Mouse (Mus musculus): Measurements from ENCODE around the gene Slc17a5. TPM values are rescaled to one million over a fixed set of nuclear protein-coding genes. Genes with fewer than 3 reads are reported as not detected.

Slc17a5 gene
- polyA plus RNA-seq, 1 experiment from 2014 or later: 91.1 TPM

DNA sequence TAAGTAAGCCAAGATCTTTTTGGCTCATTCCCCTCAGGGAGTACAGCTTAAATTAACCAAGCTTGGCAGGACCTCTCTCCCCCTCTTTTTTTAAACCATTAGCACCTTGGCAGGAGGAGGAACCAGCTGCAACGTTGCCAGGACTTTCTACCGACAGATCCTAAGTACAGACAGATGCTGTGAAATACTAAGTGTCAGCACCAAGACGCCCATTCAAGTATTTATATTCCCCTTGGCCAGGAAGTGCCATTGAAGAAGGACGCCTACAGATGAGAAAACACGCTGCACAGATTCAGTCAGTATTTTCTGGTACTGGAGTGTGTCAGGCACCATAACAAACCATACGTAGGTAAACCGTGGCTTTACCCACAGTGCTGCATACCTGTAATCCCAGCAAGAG, 40.9 kb downstream of the Slc17a5 start:
- H3K4me1 ChIP-seq (ENCODE audit: control insufficient read depth, insufficient read depth, low read length): no peaks in the 10 kb centered on the region

DNA sequence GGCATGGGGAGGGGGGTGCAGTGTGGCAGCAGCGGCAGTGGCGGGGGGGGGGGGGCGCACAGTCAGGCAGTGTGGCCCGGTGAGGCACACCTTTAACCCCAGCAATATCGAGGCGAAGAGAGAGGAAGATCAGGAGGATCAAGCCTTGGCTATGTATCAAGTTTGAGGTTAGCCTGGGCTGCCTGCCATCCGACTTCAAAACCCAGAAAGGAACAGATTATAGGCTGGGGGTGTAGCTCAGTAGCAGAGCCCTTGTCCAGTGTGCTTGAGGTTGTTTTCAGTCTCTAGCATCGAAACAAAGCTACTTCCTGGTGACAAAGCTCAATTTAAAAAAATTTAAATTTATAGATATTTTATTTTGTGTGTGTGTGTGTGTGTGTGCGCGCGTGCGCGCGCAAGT, 46.1 kb downstream of the Slc17a5 start:
- no peak for ATAC-seq
- H3K4me3 ChIP-seq (ENCODE audit: low read length): no peak overlapping the region
- 96% methylated on average over 14 of the region's 14 CpGs for WGBS
- no peaks in the 10 kb centered on the region for H3K36me3 ChIP-seq (ENCODE audit: control insufficient read depth, insufficient read depth, low read length)
- H3K27me3 ChIP-seq (replicated peaks; ENCODE audit: control insufficient read depth, insufficient read depth, low read length): no peaks in the 10 kb centered on the region
- H3K4me1 ChIP-seq (ENCODE audit: control insufficient read depth, insufficient read depth, low read length): no peaks in the 10 kb centered on the region
- H3K9ac ChIP-seq (ENCODE audit: low read depth, low read length): no peak overlapping the region
- H3K27ac ChIP-seq (ENCODE audit: low read length): no peak overlapping the region
- no peaks in the 10 kb centered on the region for H3K9me3 ChIP-seq (ENCODE audit: control insufficient read depth, low read length)
- H3K4me2 ChIP-seq (ENCODE audit: low read depth, low read length): no peak overlapping the region

More for the DNA sequence above, 40.9 kb downstream of the Slc17a5 start:
- Histone ChIP-seq H3K9ac (ENCODE audit: low read depth, low read length) (no peak overlapping the region), H3K27me3 (replicated peaks; ENCODE audit: control insufficient read depth, insufficient read depth, low read length) (no peaks in the 10 kb centered on the region), H3K4me3 (ENCODE audit: low read length) (no peak overlapping the region), H3K27ac (ENCODE audit: low read length) (no peak overlapping the region), H3K9me3 (ENCODE audit: control insufficient read depth, low read length) (no peaks in the 10 kb centered on the region), H3K36me3 (ENCODE audit: control insufficient read depth, insufficient read depth, low read length) (no peaks in the 10 kb centered on the region), H3K4me2 (ENCODE audit: low read depth, low read length) (no peak overlapping the region)
- ATAC-seq: no peak
- 60% methylated on average over 7 of the region's 7 CpGs for WGBS

- no peaks in the 10 kb centered on the region for H3K27me3 ChIP-seq (replicated peaks; ENCODE audit: control insufficient read depth, insufficient read depth, low read length)
- no peaks in the 10 kb centered on the region for H3K36me3 ChIP-seq (ENCODE audit: control insufficient read depth, insufficient read depth, low read length)
- WGBS: 53% methylated on average over 6 of the region's 6 CpGs
- no peak overlapping the region for H3K4me2 ChIP-seq (ENCODE audit: low read depth, low read length)
- no peak overlapping the region for H3K9ac ChIP-seq (ENCODE audit: low read depth, low read length)
- no peak overlapping the region for H3K27ac ChIP-seq (ENCODE audit: low read length)
- no peak for ATAC-seq
- 0 out of 2 replicates have a peak, but pooled peaks cover 2% of the 10 kb centered on the region for H3K4me1 ChIP-seq (ENCODE audit: control insufficient read depth, insufficient read depth, low read length)
- H3K4me3 ChIP-seq (ENCODE audit: low read length): no peak overlapping the region
- H3K9me3 ChIP-seq (ENCODE audit: control insufficient read depth, low read length): no peaks in the 10 kb centered on the region
Measured at GRCm38 (mm10) chr9:78538421-78538820, 49.4 kb downstream of the Slc17a5 start.

DNA sequence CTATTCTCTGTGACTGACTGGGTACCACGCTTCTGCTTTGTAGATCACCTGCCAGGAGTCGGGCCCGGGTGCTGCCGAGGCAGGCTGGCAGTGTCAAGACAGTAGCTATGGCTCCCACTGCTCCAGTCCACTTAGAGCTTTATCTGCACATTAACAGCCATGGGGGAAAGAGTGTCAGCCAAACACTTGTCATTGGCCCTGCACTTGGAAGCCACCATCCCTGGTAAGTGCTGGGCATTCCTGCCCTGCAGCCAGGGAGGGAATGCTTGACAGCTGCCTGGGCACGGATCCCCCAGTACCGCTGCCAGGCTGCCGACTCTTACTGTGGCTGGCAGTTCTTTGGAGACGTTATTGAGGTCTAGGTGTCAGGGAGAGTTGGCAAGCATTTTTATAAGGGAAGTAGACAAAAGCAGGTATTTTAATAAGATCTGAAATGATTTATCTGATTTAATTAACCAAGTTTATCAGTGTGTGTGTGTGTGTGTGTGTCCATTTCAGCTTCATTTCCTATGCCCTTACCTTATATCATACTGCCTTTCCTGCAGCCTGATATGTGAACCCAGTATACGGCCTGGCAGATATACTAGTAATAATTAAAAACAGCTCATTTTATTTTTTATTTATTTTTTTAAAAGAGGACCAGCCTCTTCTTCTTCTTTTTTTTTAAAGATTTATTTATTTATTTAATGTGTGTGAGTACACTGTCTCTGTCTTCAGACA, 50.5 kb downstream of the Slc17a5 start:
- no peak overlapping the region for H3K4me2 ChIP-seq (ENCODE audit: low read depth, low read length)
- H3K9me3 ChIP-seq (ENCODE audit: control insufficient read depth, low read length): no peaks in the 10 kb centered on the region
- H3K4me1 ChIP-seq (ENCODE audit: control insufficient read depth, insufficient read depth, low read length): 0 out of 2 replicates have a peak, but pooled peaks cover 2% of the 10 kb centered on the region
- H3K9ac ChIP-seq (ENCODE audit: low read depth, low read length): no peak overlapping the region
- WGBS: 87% methylated on average over 9 of the region's 9 CpGs
- H3K27ac ChIP-seq (ENCODE audit: low read length): no peak overlapping the region
- no peaks in the 10 kb centered on the region for H3K27me3 ChIP-seq (replicated peaks; ENCODE audit: control insufficient read depth, insufficient read depth, low read length)
- no peak overlapping the region for H3K4me3 ChIP-seq (ENCODE audit: low read length)
- ATAC-seq: no peak
- no peaks in the 10 kb centered on the region for H3K36me3 ChIP-seq (ENCODE audit: control insufficient read depth, insufficient read depth, low read length)

- WGBS: 77% methylated on average over 7 of the region's 7 CpGs
- Histone ChIP-seq H3K27ac (ENCODE audit: low read length) (no peak overlapping the region), H3K4me3 (ENCODE audit: low read length) (no peak overlapping the region), H3K4me1 (ENCODE audit: control insufficient read depth, insufficient read depth, low read length) (peaks cover 8% of the 10 kb centered on the region), H3K27me3 (replicated peaks; ENCODE audit: control insufficient read depth, insufficient read depth, low read length) (no peaks in the 10 kb centered on the region), H3K36me3 (ENCODE audit: control insufficient read depth, insufficient read depth, low read length) (no peaks in the 10 kb centered on the region), H3K9me3 (ENCODE audit: control insufficient read depth, low read length) (no peaks in the 10 kb centered on the region), H3K4me2 (ENCODE audit: low read depth, low read length) (no peak overlapping the region), H3K9ac (ENCODE audit: low read depth, low read length) (no peak overlapping the region)
- no peak for ATAC-seq
Measured at GRCm38 (mm10) chr9:78534606-78535005, 53.2 kb downstream of the Slc17a5 start.

DNA sequence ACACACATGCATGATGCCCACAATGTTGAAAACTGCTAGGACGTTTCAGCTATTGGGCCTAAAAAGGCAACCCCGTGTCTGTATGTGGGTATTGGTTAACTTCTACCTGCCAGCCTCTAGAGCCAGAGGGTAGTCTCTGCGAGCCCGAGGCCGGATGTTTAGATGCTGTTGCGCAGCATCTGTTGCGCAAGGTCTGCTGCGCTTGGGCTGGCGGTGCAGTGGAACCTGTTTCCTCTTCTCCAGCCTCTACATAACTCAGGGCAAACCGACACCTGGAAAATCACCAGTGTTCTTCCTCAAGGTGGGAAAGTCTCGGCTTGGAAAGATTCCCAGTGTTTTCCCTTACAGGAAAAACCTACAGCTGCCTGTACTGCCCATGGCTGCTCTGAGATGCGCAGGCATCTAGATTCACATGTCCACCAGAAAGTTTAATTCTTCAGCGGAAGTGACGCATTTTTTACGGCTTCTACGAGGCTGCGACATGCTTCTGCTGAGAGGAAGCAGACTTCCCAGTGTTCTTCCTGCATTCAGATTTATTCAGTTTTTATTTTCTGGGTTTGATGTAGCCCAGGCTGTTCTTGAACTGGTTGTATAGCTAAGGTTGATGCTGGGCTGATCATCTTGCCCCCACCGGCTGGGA, 54.4 kb downstream of the Slc17a5 start:
- no peaks in the 10 kb centered on the region for H3K27me3 ChIP-seq (replicated peaks; ENCODE audit: control insufficient read depth, insufficient read depth, low read length)
- no peak overlapping the region for H3K9ac ChIP-seq (ENCODE audit: low read depth, low read length)
- ATAC-seq: peak; percentile 73
- no peaks in the 10 kb centered on the region for H3K36me3 ChIP-seq (ENCODE audit: control insufficient read depth, insufficient read depth, low read length)
- WGBS: 64% methylated on average over 18 of the region's 18 CpGs
- H3K4me1 ChIP-seq (ENCODE audit: control insufficient read depth, insufficient read depth, low read length): peaks cover 8% of the 10 kb centered on the region
- no peak overlapping the region; the same call in 1 of the 2 replicates for H3K4me2 ChIP-seq (ENCODE audit: low read depth, low read length)
- no peak overlapping the region for H3K4me3 ChIP-seq (ENCODE audit: low read length)
- no peaks in the 10 kb centered on the region for H3K9me3 ChIP-seq (ENCODE audit: control insufficient read depth, low read length)
- H3K27ac ChIP-seq (ENCODE audit: low read length): peak overlapping the region; percentile 94

- peak overlapping the region; percentile 94 for H3K27ac ChIP-seq (ENCODE audit: low read length)
- H3K27me3 ChIP-seq (replicated peaks; ENCODE audit: control insufficient read depth, insufficient read depth, low read length): no peaks in the 10 kb centered on the region
- H3K9me3 ChIP-seq (ENCODE audit: control insufficient read depth, low read length): no peaks in the 10 kb centered on the region
- 39% methylated on average over 9 of the region's 9 CpGs for WGBS
- H3K9ac ChIP-seq (ENCODE audit: low read depth, low read length): peak overlapping the region; percentile 12; the same call in 1 of the 2 replicates
- peak overlapping the region; percentile 40 for H3K4me2 ChIP-seq (ENCODE audit: low read depth, low read length)
- H3K36me3 ChIP-seq (ENCODE audit: control insufficient read depth, insufficient read depth, low read length): no peaks in the 10 kb centered on the region
- H3K4me3 ChIP-seq (ENCODE audit: low read length): no peak overlapping the region
- peak; percentile 84 for ATAC-seq
- peaks cover 11% of the 10 kb centered on the region for H3K4me1 ChIP-seq (ENCODE audit: control insufficient read depth, insufficient read depth, low read length)
Measured at GRCm38 (mm10) chr9:78532341-78532819, 55.5 kb downstream of the Slc17a5 start.

GRCm38 (mm10) chr9:78531816-78532215, 56.0 kb downstream of the Slc17a5 start:
- Histone ChIP-seq H3K4me2 (ENCODE audit: low read depth, low read length) (peak overlapping the region; percentile 40), H3K27ac (ENCODE audit: low read length) (peak overlapping the region; percentile 94), H3K4me1 (ENCODE audit: control insufficient read depth, insufficient read depth, low read length) (peaks cover 11% of the 10 kb centered on the region), H3K9ac (ENCODE audit: low read depth, low read length) (peak overlapping the region; percentile 12; the same call in 1 of the 2 replicates), H3K9me3 (ENCODE audit: control insufficient read depth, low read length) (no peaks in the 10 kb centered on the region), H3K36me3 (ENCODE audit: control insufficient read depth, insufficient read depth, low read length) (no peaks in the 10 kb centered on the region), H3K4me3 (ENCODE audit: low read length) (no peak overlapping the region), H3K27me3 (replicated peaks; ENCODE audit: control insufficient read depth, insufficient read depth, low read length) (no peaks in the 10 kb centered on the region)
- WGBS: 26% methylated on average over 5 of the region's 5 CpGs
- peak; percentile 2 for ATAC-seq

- Histone ChIP-seq H3K9me3 (ENCODE audit: control insufficient read depth, low read length) (no peaks in the 10 kb centered on the region), H3K27ac (ENCODE audit: low read length) (peak overlapping the region; percentile 89), H3K9ac (ENCODE audit: low read depth, low read length) (peak overlapping the region; percentile 64), H3K4me1 (ENCODE audit: control insufficient read depth, insufficient read depth, low read length) (peaks cover 11% of the 10 kb centered on the region), H3K36me3 (ENCODE audit: control insufficient read depth, insufficient read depth, low read length) (no peaks in the 10 kb centered on the region), H3K4me3 (ENCODE audit: low read length) (peak overlapping the region; percentile 55), H3K4me2 (ENCODE audit: low read depth, low read length) (peak overlapping the region; percentile 68), H3K27me3 (replicated peaks; ENCODE audit: control insufficient read depth, insufficient read depth, low read length) (no peaks in the 10 kb centered on the region)
- ATAC-seq: peak; percentile 54
- 3% methylated on average over 16 of the region's 16 CpGs for WGBS
Measured at GRCm38 (mm10) chr9:78527767-78528381, 60.0 kb downstream of the Slc17a5 start.
